Mouse (Mus musculus): Measurements from ENCODE around the gene Arih1. TPM values are rescaled to one million over a fixed set of nuclear protein-coding genes. Genes with fewer than 3 reads are reported as not detected.
A peak's percentile ranks its signal among the peaks of the same experiment; 100 is the strongest.

Arih1 gene
- polyA plus RNA-seq, 1 experiment, result 49.5 TPM

DNA sequence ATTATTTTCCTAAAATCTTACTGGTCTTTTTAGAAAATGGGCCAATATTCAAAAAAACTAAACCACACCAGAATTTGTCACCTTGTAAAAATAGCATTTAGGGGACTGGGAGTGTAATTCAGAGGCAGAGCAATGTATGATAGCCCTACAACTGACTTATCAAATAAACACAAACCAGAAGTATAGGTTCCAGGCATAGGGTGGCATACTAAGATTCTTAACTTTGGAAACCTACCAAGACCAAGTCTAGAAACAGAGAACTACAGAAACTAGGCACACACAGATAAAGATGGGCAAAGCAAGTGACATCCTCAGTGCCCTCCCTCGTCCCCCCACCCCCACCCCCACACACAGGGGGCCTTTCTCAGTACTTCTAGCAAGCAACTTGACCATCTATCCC is 11.6 kb downstream of the Arih1 start:
- Histone ChIP-seq H3K4me1 (ENCODE audit: control insufficient read depth, insufficient read depth, low read length) (no peaks in the 10 kb centered on the region; the same call in 1 of the 2 replicates), H3K27ac (ENCODE audit: insufficient read depth, low read length) (no peak overlapping the region), H3K4me3 (ENCODE audit: insufficient read depth, low read length) (no peak overlapping the region)
- TF ChIP-seq POLR2A (IDR thresholded peaks at IDR 0.05; ENCODE audit: extremely low read depth, insufficient read depth, low read length) (no peak), CTCF (IDR thresholded peaks at IDR 0.05; ENCODE audit: extremely low read depth, insufficient read depth, low read length) (no peak)

DNA sequence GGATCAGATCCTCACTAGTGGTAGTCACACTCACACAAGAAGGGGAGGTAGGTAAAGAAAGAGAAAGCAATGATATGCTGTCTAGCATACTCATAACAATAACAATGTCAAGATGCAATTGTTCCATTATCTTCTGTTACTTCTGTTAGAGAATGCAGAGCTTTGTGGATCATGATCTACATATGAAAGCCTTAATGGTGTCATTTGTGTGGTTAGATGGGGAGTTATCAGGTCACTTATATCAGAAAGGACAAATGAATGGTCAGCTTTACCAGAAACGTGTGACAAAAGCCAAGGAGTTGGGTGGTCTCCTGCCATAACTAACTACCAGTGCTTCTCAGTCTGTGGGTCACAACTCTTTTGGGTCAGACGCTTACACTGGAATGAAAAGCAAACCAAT is 13.2 kb downstream of the Arih1 start:
- no peak overlapping the region for H3K27ac ChIP-seq (ENCODE audit: insufficient read depth, low read length)
- no peak for TF ChIP-seq CTCF (IDR thresholded peaks at IDR 0.05; ENCODE audit: extremely low read depth, insufficient read depth, low read length)
- no peak for TF ChIP-seq POLR2A (IDR thresholded peaks at IDR 0.05; ENCODE audit: extremely low read depth, insufficient read depth, low read length)
- no peaks in the 10 kb centered on the region; the same call in 1 of the 2 replicates for H3K4me1 ChIP-seq (ENCODE audit: control insufficient read depth, insufficient read depth, low read length)
- no peak overlapping the region for H3K4me3 ChIP-seq (ENCODE audit: insufficient read depth, low read length)

GRCm38 (mm10) chr9:59469446-59469845 is 17.0 kb downstream of the Arih1 start:
- TF ChIP-seq POLR2A (IDR thresholded peaks at IDR 0.05; ENCODE audit: extremely low read depth, insufficient read depth, low read length) (no peak), CTCF (IDR thresholded peaks at IDR 0.05; ENCODE audit: extremely low read depth, insufficient read depth, low read length) (no peak)
- Histone ChIP-seq H3K4me3 (ENCODE audit: insufficient read depth, low read length) (no peak overlapping the region), H3K4me1 (ENCODE audit: control insufficient read depth, insufficient read depth, low read length) (no peaks in the 10 kb centered on the region; the same call in 1 of the 2 replicates), H3K27ac (ENCODE audit: insufficient read depth, low read length) (no peak overlapping the region)

- no peak for TF ChIP-seq CTCF (IDR thresholded peaks at IDR 0.05; ENCODE audit: extremely low read depth, insufficient read depth, low read length)
- no peak for TF ChIP-seq POLR2A (IDR thresholded peaks at IDR 0.05; ENCODE audit: extremely low read depth, insufficient read depth, low read length)
- no peak overlapping the region for H3K27ac ChIP-seq (ENCODE audit: insufficient read depth, low read length)
- H3K4me1 ChIP-seq (ENCODE audit: control insufficient read depth, insufficient read depth, low read length), result peaks cover 2% of the 10 kb centered on the region
- no peak overlapping the region for H3K4me3 ChIP-seq (ENCODE audit: insufficient read depth, low read length)
Observed at GRCm38 (mm10) chr9:59464293-59464692, 22.1 kb downstream of the Arih1 start.

- peaks cover 3% of the 10 kb centered on the region for H3K4me1 ChIP-seq (ENCODE audit: control insufficient read depth, insufficient read depth, low read length)
- no peak for TF ChIP-seq POLR2A (IDR thresholded peaks at IDR 0.05; ENCODE audit: extremely low read depth, insufficient read depth, low read length)
- 0 out of 2 replicates have a peak, but pooled peaks have one; percentile 13 for TF ChIP-seq CTCF (IDR thresholded peaks at IDR 0.05; ENCODE audit: extremely low read depth, insufficient read depth, low read length)
- no peak overlapping the region for H3K27ac ChIP-seq (ENCODE audit: insufficient read depth, low read length)
- no peak overlapping the region for H3K4me3 ChIP-seq (ENCODE audit: insufficient read depth, low read length)
Observed at GRCm38 (mm10) chr9:59458997-59459510, 27.4 kb downstream of the Arih1 start.

GRCm38 (mm10) chr9:59458416-59458815 is 28.0 kb downstream of the Arih1 start:
- no peak for TF ChIP-seq CTCF (IDR thresholded peaks at IDR 0.05; ENCODE audit: extremely low read depth, insufficient read depth, low read length)
- TF ChIP-seq POLR2A (IDR thresholded peaks at IDR 0.05; ENCODE audit: extremely low read depth, insufficient read depth, low read length), result no peak
- H3K4me3 ChIP-seq (ENCODE audit: insufficient read depth, low read length), result no peak overlapping the region
- H3K27ac ChIP-seq (ENCODE audit: insufficient read depth, low read length), result no peak overlapping the region
- peaks cover 3% of the 10 kb centered on the region for H3K4me1 ChIP-seq (ENCODE audit: control insufficient read depth, insufficient read depth, low read length)

DNA sequence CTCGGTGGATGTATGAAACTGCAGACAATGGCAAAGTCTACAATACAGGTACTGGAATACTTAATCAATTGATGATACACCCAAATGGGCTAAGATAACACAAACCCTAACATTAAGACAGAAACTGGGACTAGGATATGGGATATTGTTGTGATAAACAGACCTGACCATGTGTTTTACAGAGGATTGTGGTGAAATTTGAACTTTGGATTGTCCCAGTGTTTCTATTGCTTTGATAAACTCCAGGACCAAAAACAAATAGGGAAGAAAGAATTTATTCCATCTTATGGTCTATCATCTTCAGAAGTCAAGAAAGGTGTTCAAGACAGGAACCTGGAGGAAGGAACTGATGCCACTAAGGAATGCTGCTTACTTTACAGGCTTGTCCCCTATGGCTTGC is 28.7 kb downstream of the Arih1 start:
- Histone ChIP-seq H3K4me1 (ENCODE audit: control insufficient read depth, insufficient read depth, low read length) (peaks cover 3% of the 10 kb centered on the region), H3K4me3 (ENCODE audit: insufficient read depth, low read length) (no peak overlapping the region), H3K27ac (ENCODE audit: insufficient read depth, low read length) (no peak overlapping the region)
- no peak for TF ChIP-seq CTCF (IDR thresholded peaks at IDR 0.05; ENCODE audit: extremely low read depth, insufficient read depth, low read length)
- TF ChIP-seq POLR2A (IDR thresholded peaks at IDR 0.05; ENCODE audit: extremely low read depth, insufficient read depth, low read length), result no peak

GRCm38 (mm10) chr9:59455404-59456068 is 30.9 kb downstream of the Arih1 start:
- TF ChIP-seq CTCF (IDR thresholded peaks at IDR 0.05; ENCODE audit: extremely low read depth, insufficient read depth, low read length) (no peak), POLR2A (IDR thresholded peaks at IDR 0.05; ENCODE audit: extremely low read depth, insufficient read depth, low read length) (no peak)
- H3K4me3 ChIP-seq (ENCODE audit: insufficient read depth, low read length), result no peak overlapping the region
- peaks cover 3% of the 10 kb centered on the region for H3K4me1 ChIP-seq (ENCODE audit: control insufficient read depth, insufficient read depth, low read length)
- no peak overlapping the region for H3K27ac ChIP-seq (ENCODE audit: insufficient read depth, low read length)

GRCm38 (mm10) chr9:59433729-59434128 is 52.7 kb downstream of the Arih1 start:
- Histone ChIP-seq H3K4me1 (ENCODE audit: control insufficient read depth, insufficient read depth, low read length) (no peaks in the 10 kb centered on the region), H3K4me3 (ENCODE audit: insufficient read depth, low read length) (no peak overlapping the region), H3K27ac (ENCODE audit: insufficient read depth, low read length) (no peak overlapping the region)
- TF ChIP-seq POLR2A (IDR thresholded peaks at IDR 0.05; ENCODE audit: extremely low read depth, insufficient read depth, low read length) (no peak), CTCF (IDR thresholded peaks at IDR 0.05; ENCODE audit: extremely low read depth, insufficient read depth, low read length) (no peak)

DNA sequence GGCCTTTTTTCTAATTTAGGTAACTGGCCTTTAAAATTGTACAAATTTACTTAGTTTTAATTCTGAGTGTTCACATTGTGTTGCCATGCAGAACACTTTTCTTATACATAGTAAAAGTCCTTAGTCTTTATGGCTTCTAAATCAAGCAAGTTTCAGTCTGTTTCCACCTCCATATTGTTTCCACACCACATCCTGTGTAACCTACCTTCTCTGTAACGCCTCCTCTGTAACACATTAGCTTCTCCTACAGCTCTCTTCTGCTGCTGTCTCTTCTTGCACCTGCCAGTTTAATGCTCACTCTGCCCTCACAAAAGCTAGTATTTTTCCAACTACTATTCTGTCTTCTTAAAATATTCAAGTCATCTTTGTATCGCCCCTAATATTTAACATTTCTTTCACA is 54.8 kb downstream of the Arih1 start:
- no peak overlapping the region for H3K4me3 ChIP-seq (ENCODE audit: insufficient read depth, low read length)
- TF ChIP-seq POLR2A (IDR thresholded peaks at IDR 0.05; ENCODE audit: extremely low read depth, insufficient read depth, low read length), result no peak
- TF ChIP-seq CTCF (IDR thresholded peaks at IDR 0.05; ENCODE audit: extremely low read depth, insufficient read depth, low read length), result no peak
- no peaks in the 10 kb centered on the region for H3K4me1 ChIP-seq (ENCODE audit: control insufficient read depth, insufficient read depth, low read length)
- no peak overlapping the region for H3K27ac ChIP-seq (ENCODE audit: insufficient read depth, low read length)

Data from cortical plate, adult 2 months (tissue).